Mouse (Mus musculus) skeletal muscle tissue, postnatal 0 days (tissue): ENCODE results near the gene Serpinb9. TPM values are rescaled to one million over a fixed set of nuclear protein-coding genes. Genes with fewer than 3 reads are reported as not detected.

Source experiments
- polyA plus RNA-seq: library from polyadenylated mRNA; unstranded; fragments of >200 nt; fragmentation: Nextera tagmentation; extraction: Ambion mirVana; gene quantifications from 2 replicates; pipeline ENCODE4 v1.2.1, GENCODE M21; 2015

Gene Serpinb9
- 3.4 and 3.6 TPM in 2 replicates for polyA plus RNA-seq

DNA sequence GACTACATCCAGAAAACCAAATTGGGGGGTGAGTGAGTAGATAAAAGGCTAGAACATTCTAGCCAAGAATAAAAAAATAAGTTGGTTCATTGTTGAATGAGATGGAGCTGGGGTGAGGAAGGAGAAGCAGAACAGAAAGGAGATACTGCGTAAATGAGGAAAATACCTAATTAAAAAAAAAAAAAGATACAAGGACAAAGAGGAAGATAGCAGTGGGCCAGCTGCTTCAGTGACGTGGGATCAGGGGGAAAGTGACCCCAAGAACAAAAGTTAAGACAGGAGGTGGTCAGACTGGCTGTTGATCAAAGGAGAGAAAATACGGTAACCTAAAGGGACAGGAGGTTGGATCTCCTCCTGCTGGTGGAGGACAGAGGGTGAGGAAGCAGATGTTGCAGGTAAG lies at the start of gene Serpinb9:
TSS of gene Serpinb9 (plus strand) at position 301 of the 400 bp plus-strand sequence.

GRCm38 (mm10) chr13:32964989-32965811 lies 37.9 kb upstream of the Serpinb9 start, which contains the start of gene Serpinb6b:
Gene Serpinb6b (plus strand): TSS chr13:32965209.

GRCm38 (mm10) chr13:33027244-33027643 lies 24.2 kb downstream of the Serpinb9 start, which contains the start of gene Serpinb9b:
Gene Serpinb9b (plus strand): TSS chr13:33027416.

Other genes with a start within 250 kb of the Serpinb9 start
- 25.7 and 32.0 TPM in 2 replicates for gene Mylk4, start 219.3 kb upstream of the Serpinb9 start, polyA plus RNA-seq
- gene Wrnip1, start 201.2 kb upstream of the Serpinb9 start, polyA plus RNA-seq, result 18.9 and 21.7 TPM in 2 replicates
- not detected in 2 replicates for gene D930007J09Rik, start 200.4 kb upstream of the Serpinb9 start, polyA plus RNA-seq
- gene Serpinb1a, start 152.1 kb upstream of the Serpinb9 start, polyA plus RNA-seq, result 88.7 and 98.8 TPM in 2 replicates
- 0.45 and 0.79 TPM in 2 replicates for gene Serpinb1c, start 105.0 kb upstream of the Serpinb9 start, polyA plus RNA-seq
- gene Serpinb6b, start 38.0 kb upstream of the Serpinb9 start, polyA plus RNA-seq, result 2.0 TPM in 2 replicates
- 0.18 and 0.28 TPM in 2 replicates for gene Serpinb9b, start 24.2 kb downstream of the Serpinb9 start, polyA plus RNA-seq
- gene Serpinb1b, start 75.3 kb downstream of the Serpinb9 start, polyA plus RNA-seq, result 0.22 and 0.62 TPM in 2 replicates
- gene Serpinb9c, start 156.5 kb downstream of the Serpinb9 start, polyA plus RNA-seq, result not detected in 2 replicates
- gene Serpinb9d, start 189.7 kb downstream of the Serpinb9 start, polyA plus RNA-seq, result not detected in 2 replicates
- gene Serpinb9e, start 246.4 kb downstream of the Serpinb9 start, polyA plus RNA-seq, result not detected in 2 replicates